Mouse (Mus musculus) B cell, adult 2 months (primary cell): ENCODE data around the gene Hist1h2bm.

ENCODE experiments used
- DNase-seq, 2 experiments: peaks; one replicate each; pipeline ENCODE4 v3.0.0; 2022

The Hist1h2bm gene

GRCm38 (mm10) chr13:21721757-21722372 is at the start of gene Hist1h2bm:
TSS of gene Hist1h2bm (plus strand) at chr13:21722044.
- DNase-seq = peak; percentile 65 to 66

GRCm38 (mm10) chr13:21677305-21677704 is 44.5 kb upstream of the Hist1h2bm start, which contains the start of gene Olfr1360:
TSS of gene Olfr1360 (minus strand) at chr13:21677405.
- no peak for DNase-seq

- DNase-seq = no peak
These were observed 24.0 kb upstream of the Hist1h2bm start, which contains the start of gene Olfr1359 for GRCm38 (mm10) chr13:21697811-21698210. TSS of gene Olfr1359 (plus strand) at chr13:21698111.

GRCm38 (mm10) chr13:21706669-21707068 is 15.2 kb upstream of the Hist1h2bm start:
- DNase-seq = no peak

GRCm38 (mm10) chr13:21710031-21710711 is 11.7 kb upstream of the Hist1h2bm start:
- peak; percentile 91 to 92 for DNase-seq

GRCm38 (mm10) chr13:21710821-21711525 is 10.9 kb upstream of the Hist1h2bm start:
- peak; percentile 91 to 92 for DNase-seq

- no peak for DNase-seq
These were observed 10.1 kb upstream of the Hist1h2bm start for GRCm38 (mm10) chr13:21711698-21712097.

GRCm38 (mm10) chr13:21714725-21715124 is 7.1 kb upstream of the Hist1h2bm start:
- peak; percentile 76 to 78 for DNase-seq

- DNase-seq = peak; percentile 8
These were observed 6.5 kb upstream of the Hist1h2bm start for GRCm38 (mm10) chr13:21715131-21715863.

- peak; percentile 80 to 82 for DNase-seq
These were observed 5.8 kb upstream of the Hist1h2bm start, which contains the start of the genes Hist1h2bl and Hist1h2ai for GRCm38 (mm10) chr13:21715864-21716539. TSS of gene Hist1h2bl (minus strand) at chr13:21716143. TSS of gene Hist1h2ai (plus strand) at chr13:21716422.

- peak; percentile 73 to 75 for DNase-seq
These were observed 5.1 kb upstream of the Hist1h2bm start for GRCm38 (mm10) chr13:21716540-21717391.

- DNase-seq = peak; percentile 79 to 80
These were observed 4.2 kb upstream of the Hist1h2bm start, which contains the start of gene Hist1h3h for GRCm38 (mm10) chr13:21717397-21718357. TSS of gene Hist1h3h (plus strand) at chr13:21717659.

- DNase-seq = no peak
These were observed 3.3 kb upstream of the Hist1h2bm start for GRCm38 (mm10) chr13:21718381-21719080.

GRCm38 (mm10) chr13:21721107-21721756 is 612 bp upstream of the Hist1h2bm start:
- DNase-seq = peak; percentile 10 to 14

GRCm38 (mm10) chr13:21722373-21722925 is 605 bp downstream of the Hist1h2bm start:
- DNase-seq = no peak

- peak; percentile 38 to 42 for DNase-seq
These were observed 1.4 kb downstream of the Hist1h2bm start for GRCm38 (mm10) chr13:21722993-21723836.

- DNase-seq = no peak
These were observed 6.2 kb downstream of the Hist1h2bm start for GRCm38 (mm10) chr13:21727948-21728572.
